Mouse (Mus musculus) forebrain, embryonic 15.5 days (tissue): Measurements from ENCODE around the gene Klf13. TPM values are rescaled to one million over a fixed set of nuclear protein-coding genes. Genes with fewer than 3 reads are reported as not detected.

Experiments
- ATAC-seq: fragments of 200-750 bp; cut with Nextera tagmentation; replicated peaks from 2 replicates; pipeline ENCODE4 v1.8.0; 2017; ENCODE audit warnings: mild to moderate bottlenecking, moderate TSS enrichment, moderate library complexity
- H3K27ac ChIP-seq: fragments of 300-500 bp; sonication (generic); replicated peaks from 2 replicates; pipeline ENCODE4 v1.5.1; 2015; ENCODE audit warnings: mild to moderate bottlenecking, inconsistent platforms
- H3K27me3 ChIP-seq: fragments of 300-500 bp; sonication (generic); 2 replicates; pipeline ENCODE4 v1.6.1; 2015; ENCODE audit warnings: inconsistent platforms
- H3K36me3 ChIP-seq: fragments of 300-500 bp; sonication (generic); 2 replicates; pipeline ENCODE4 v1.6.1; 2015; ENCODE audit warnings: mild to moderate bottlenecking, inconsistent platforms
- H3K4me1 ChIP-seq: fragments of 300-500 bp; sonication (generic); 2 replicates; pipeline ENCODE4 v1.6.1; 2015; ENCODE audit warnings: inconsistent platforms
- H3K4me2 ChIP-seq: fragments of 300-500 bp; sonication (generic); replicated peaks from 2 replicates; pipeline ENCODE4 v1.6.1; 2015; ENCODE audit warnings: mild to moderate bottlenecking, inconsistent platforms
- H3K4me3 ChIP-seq: fragments of 300-500 bp; sonication (generic); 2 replicates; pipeline ENCODE4 v1.5.1; 2015; ENCODE audit warnings: mild to moderate bottlenecking, inconsistent platforms
- H3K9ac ChIP-seq: fragments of 300-500 bp; sonication (generic); replicated peaks from 2 replicates; pipeline ENCODE4 v1.6.1; 2015; ENCODE audit warnings: mild to moderate bottlenecking, inconsistent platforms
- H3K9me3 ChIP-seq: fragments of 300-500 bp; sonication (generic); 2 replicates; pipeline ENCODE4 v1.6.1; 2016; ENCODE audit warnings: inconsistent platforms
- WGBS: fragments of 180-500 bp; shearing (Covaris S2); methylation state at CpG from one replicate; pipeline ENCODE4 v1.1.7; 2015; ENCODE audit warnings: mixed read lengths; 5-methylcytosine and 5-hydroxymethylcytosine counted together
- polyA plus RNA-seq: library from polyadenylated mRNA; unstranded; fragments of >200 nt; fragmentation: Nextera tagmentation; extraction: Ambion mirVana; gene quantifications from 2 replicates; pipeline ENCODE4 v1.2.1, GENCODE M21; 2015

The Klf13 gene
- polyA plus RNA-seq, 1 experiment from 2014 or later, result 34.8 TPM

- Histone ChIP-seq H3K36me3 (no peaks in the 10 kb centered on the region), H3K27ac (0 out of 2 replicates have a peak overlapping the region, but pooled peaks have one; percentile 31), H3K4me3 (no peak overlapping the region), H3K4me1 (peaks cover 54% of the 10 kb centered on the region), H3K9ac (no peak overlapping the region), H3K9me3 (no peaks in the 10 kb centered on the region), H3K27me3 (no peaks in the 10 kb centered on the region), H3K4me2 (no peak overlapping the region)
- ATAC-seq, result no peak
- WGBS, result 39% methylated on average over 9 of the region's 11 CpGs
Measured at GRCm38 (mm10) chr7:63908496-63909285, 30.0 kb downstream of the Klf13 start.

GRCm38 (mm10) chr7:63907778-63908495, 30.8 kb downstream of the Klf13 start:
- H3K36me3 ChIP-seq, result no peaks in the 10 kb centered on the region
- no peaks in the 10 kb centered on the region for H3K9me3 ChIP-seq
- H3K4me3 ChIP-seq, result no peak overlapping the region
- 78% methylated on average over 5 of the region's 5 CpGs for WGBS
- no peaks in the 10 kb centered on the region for H3K27me3 ChIP-seq
- no peak overlapping the region for H3K4me2 ChIP-seq
- 0 out of 2 replicates have a peak overlapping the region, but pooled peaks have one; percentile 31 for H3K27ac ChIP-seq
- no peak overlapping the region for H3K9ac ChIP-seq
- ATAC-seq, result no peak
- H3K4me1 ChIP-seq, result peaks cover 53% of the 10 kb centered on the region

GRCm38 (mm10) chr7:63905642-63906041, 33.1 kb downstream of the Klf13 start:
- Histone ChIP-seq H3K9me3 (no peaks in the 10 kb centered on the region), H3K9ac (no peak overlapping the region), H3K4me2 (no peak overlapping the region), H3K4me1 (peaks cover 51% of the 10 kb centered on the region), H3K36me3 (no peaks in the 10 kb centered on the region), H3K27ac (no peak overlapping the region), H3K4me3 (no peak overlapping the region), H3K27me3 (no peaks in the 10 kb centered on the region)
- 94% methylated on average over 5 of the region's 5 CpGs for WGBS
- no peak for ATAC-seq

GRCm38 (mm10) chr7:63905190-63905589, 33.5 kb downstream of the Klf13 start:
- H3K27ac ChIP-seq, result no peak overlapping the region
- H3K4me2 ChIP-seq, result no peak overlapping the region
- H3K36me3 ChIP-seq, result no peaks in the 10 kb centered on the region
- no peak overlapping the region for H3K4me3 ChIP-seq
- no peaks in the 10 kb centered on the region for H3K27me3 ChIP-seq
- 90% methylated on average over 2 of the region's 2 CpGs for WGBS
- no peak overlapping the region for H3K9ac ChIP-seq
- ATAC-seq, result no peak
- H3K9me3 ChIP-seq, result no peaks in the 10 kb centered on the region
- peaks cover 51% of the 10 kb centered on the region for H3K4me1 ChIP-seq

GRCm38 (mm10) chr7:63903635-63904380, 34.9 kb downstream of the Klf13 start:
- H3K27me3 ChIP-seq, result no peaks in the 10 kb centered on the region
- H3K27ac ChIP-seq, result no peak overlapping the region
- H3K4me3 ChIP-seq, result no peak overlapping the region
- ATAC-seq, result no peak
- H3K9ac ChIP-seq, result no peak overlapping the region
- H3K4me2 ChIP-seq, result no peak overlapping the region
- no peaks in the 10 kb centered on the region for H3K36me3 ChIP-seq
- WGBS, result 68% methylated on average over 9 of the region's 9 CpGs
- peaks cover 47% of the 10 kb centered on the region for H3K4me1 ChIP-seq
- no peaks in the 10 kb centered on the region for H3K9me3 ChIP-seq

GRCm38 (mm10) chr7:63902604-63903210, 36.0 kb downstream of the Klf13 start:
- H3K4me2 ChIP-seq, result no peak overlapping the region
- no peaks in the 10 kb centered on the region for H3K27me3 ChIP-seq
- H3K36me3 ChIP-seq, result no peaks in the 10 kb centered on the region
- no peaks in the 10 kb centered on the region for H3K9me3 ChIP-seq
- 66% methylated on average over 3 of the region's 3 CpGs for WGBS
- H3K4me3 ChIP-seq, result no peak overlapping the region
- peaks cover 43% of the 10 kb centered on the region for H3K4me1 ChIP-seq
- ATAC-seq, result no peak
- peak overlapping the region; percentile 55 for H3K27ac ChIP-seq
- H3K9ac ChIP-seq, result 0 out of 2 replicates have a peak overlapping the region, but pooled peaks have one; percentile 20

GRCm38 (mm10) chr7:63901942-63902341, 36.8 kb downstream of the Klf13 start:
- Histone ChIP-seq H3K4me2 (no peak overlapping the region), H3K27ac (peak overlapping the region; percentile 55), H3K4me3 (no peak overlapping the region), H3K4me1 (peaks cover 51% of the 10 kb centered on the region), H3K9me3 (no peaks in the 10 kb centered on the region), H3K27me3 (no peaks in the 10 kb centered on the region), H3K9ac (no peak overlapping the region), H3K36me3 (no peaks in the 10 kb centered on the region)
- no peak for ATAC-seq
- WGBS, result 72% methylated on average over 3 of the region's 3 CpGs

- Histone ChIP-seq H3K27me3 (no peaks in the 10 kb centered on the region), H3K4me3 (no peak overlapping the region), H3K4me2 (no peak overlapping the region), H3K9ac (no peak overlapping the region), H3K27ac (peak overlapping the region; percentile 55), H3K36me3 (no peaks in the 10 kb centered on the region), H3K9me3 (no peaks in the 10 kb centered on the region), H3K4me1 (peaks cover 57% of the 10 kb centered on the region)
- ATAC-seq, result peak; percentile 31; the same call in 1 of the 2 replicates
- WGBS, result 35% methylated on average over 11 of the region's 11 CpGs
Measured at GRCm38 (mm10) chr7:63901346-63901745, 37.4 kb downstream of the Klf13 start.

- H3K4me2 ChIP-seq, result no peak overlapping the region
- no peak overlapping the region for H3K27ac ChIP-seq
- no peaks in the 10 kb centered on the region for H3K9me3 ChIP-seq
- 92% methylated on average over 2 of the region's 2 CpGs for WGBS
- peaks cover 64% of the 10 kb centered on the region for H3K4me1 ChIP-seq
- no peak overlapping the region for H3K9ac ChIP-seq
- H3K4me3 ChIP-seq, result no peak overlapping the region
- no peaks in the 10 kb centered on the region for H3K36me3 ChIP-seq
- no peak for ATAC-seq
- H3K27me3 ChIP-seq, result no peaks in the 10 kb centered on the region
Measured at GRCm38 (mm10) chr7:63900411-63900810, 38.3 kb downstream of the Klf13 start.

GRCm38 (mm10) chr7:63899925-63900324, 38.8 kb downstream of the Klf13 start:
- H3K27me3 ChIP-seq, result no peaks in the 10 kb centered on the region
- H3K27ac ChIP-seq, result no peak overlapping the region
- 88% methylated on average over 8 of the region's 8 CpGs for WGBS
- no peak overlapping the region for H3K4me3 ChIP-seq
- no peak for ATAC-seq
- H3K9me3 ChIP-seq, result no peaks in the 10 kb centered on the region
- no peak overlapping the region for H3K4me2 ChIP-seq
- no peak overlapping the region for H3K9ac ChIP-seq
- H3K36me3 ChIP-seq, result no peaks in the 10 kb centered on the region
- peaks cover 69% of the 10 kb centered on the region for H3K4me1 ChIP-seq

- Histone ChIP-seq H3K4me2 (no peak overlapping the region), H3K27ac (no peak overlapping the region), H3K4me3 (no peak overlapping the region), H3K9me3 (no peaks in the 10 kb centered on the region), H3K9ac (no peak overlapping the region), H3K27me3 (no peaks in the 10 kb centered on the region), H3K4me1 (peaks cover 76% of the 10 kb centered on the region), H3K36me3 (no peaks in the 10 kb centered on the region)
- whole genome bisulfite sequencing, result 90% methylated on average over 6 of the region's 6 CpGs
- ATAC-seq, result no peak
Measured at GRCm38 (mm10) chr7:63898201-63898600, 40.5 kb downstream of the Klf13 start.
